Mouse (Mus musculus) liver, embryonic 14.5 days (tissue): ENCODE data around the gene Slc6a11.

Experiments used
- CTCF ChIP-seq: IDR thresholded peaks from 2 replicates; pipeline ENCODE4 v1.5.1; 2016; ENCODE audit warnings: antibody characterized with exemption, low read depth, control low read depth
- EP300 ChIP-seq: IDR thresholded peaks from 2 replicates; pipeline ENCODE4 v1.6.1; 2016; ENCODE audit warnings: antibody characterized with exemption, low read depth

- TF ChIP-seq CTCF, result no peak
- TF ChIP-seq EP300, result no peak
These were observed 97.2 kb downstream of the Slc6a11 start for GRCm38 (mm10) chr6:114228196-114228595.
